Mouse (Mus musculus) heart, adult 2 months (tissue): Measurements from ENCODE around the gene Mybbp1a.

ENCODE experiments used
- CTCF ChIP-seq: fragments of 200-600 bp; IDR thresholded peaks from 2 replicates; pipeline ENCODE4 v1.8.1; 2022; ENCODE audit warnings: antibody characterized with exemption, mild to moderate bottlenecking, moderate library complexity
- EP300 ChIP-seq: fragments of 200-500 bp; IDR thresholded peaks from 2 replicates; pipeline ENCODE4 v1.6.1; 2011; ENCODE audit warnings: low read depth, low read length, control low read depth; ENCODE audit not compliant: insufficient read depth
- POLR2A ChIP-seq: fragments of 200-500 bp; IDR thresholded peaks from 2 replicates; pipeline ENCODE4 v1.6.1; 2011; ENCODE audit warnings: mild to moderate bottlenecking, low read depth, low read length, control low read depth; ENCODE audit not compliant: insufficient read depth

DNA sequence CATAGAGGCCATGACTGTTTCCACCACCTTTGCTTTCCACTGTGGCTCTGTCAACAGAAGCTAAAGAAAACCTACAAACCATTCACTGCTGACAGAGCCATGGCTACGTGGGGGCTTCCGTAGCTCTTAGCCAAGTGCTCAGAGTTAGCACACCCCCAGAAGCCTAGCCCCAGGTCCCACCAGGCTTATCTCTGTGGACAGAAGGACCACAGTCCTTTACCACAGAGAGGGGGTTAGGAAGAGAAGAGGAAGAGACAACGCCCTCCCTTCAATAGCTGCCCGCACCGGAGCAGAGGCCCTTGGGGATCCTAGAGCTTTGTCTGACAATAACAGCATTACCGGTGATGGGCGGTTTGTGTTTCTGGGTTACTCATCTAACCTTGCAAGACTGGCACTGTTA, 34.3 kb downstream of the Mybbp1a start:
- TF ChIP-seq CTCF, result no peak
- TF ChIP-seq EP300, result no peak
- TF ChIP-seq POLR2A, result no peak
